Mouse (Mus musculus): Measurements from ENCODE around the gene Nradd.

Gene Nradd

DNA sequence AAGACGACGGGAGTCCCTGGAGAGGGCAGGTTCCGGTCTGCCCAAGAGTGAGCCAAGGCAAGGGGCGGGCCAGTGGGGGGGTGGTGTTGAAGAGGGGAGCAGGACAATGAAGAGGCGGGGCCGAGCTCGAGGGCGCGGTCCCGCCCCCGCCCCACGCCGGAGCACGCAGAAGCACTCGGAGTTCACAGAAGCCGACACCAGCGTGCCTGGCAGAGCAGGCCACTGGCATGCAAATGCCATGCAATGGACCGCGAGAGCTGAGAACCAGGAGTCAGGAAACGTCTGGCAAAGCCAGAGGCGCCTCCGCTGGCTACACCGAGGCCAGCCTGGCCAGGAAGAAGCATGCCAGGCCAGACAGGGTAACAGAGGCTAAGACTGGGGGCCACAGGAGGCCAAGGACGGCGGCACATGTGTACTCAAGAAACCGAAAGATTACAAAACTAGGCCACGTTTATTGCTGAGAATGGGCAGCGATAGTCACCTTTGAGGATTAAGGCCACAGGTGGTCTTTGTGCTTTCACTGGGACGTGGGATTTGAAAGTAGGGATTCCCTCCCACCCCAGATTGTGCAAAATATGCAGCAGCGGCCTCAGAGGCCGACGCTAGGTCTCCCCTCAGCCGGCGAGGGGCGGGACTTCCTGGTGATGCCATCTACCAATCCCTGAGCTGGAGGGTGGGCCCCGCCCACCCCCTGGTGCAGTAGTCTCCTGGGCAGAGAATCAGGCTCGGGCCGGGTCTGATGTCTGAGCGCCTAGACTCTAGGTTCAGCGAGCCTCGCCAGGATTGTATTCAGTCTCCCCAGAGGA, at the start of gene Nradd:
TSS of gene Nradd (minus strand) at position 92 of the 806 bp plus-strand sequence.
- peak; percentile 92 for DNase-seq (ENCODE audit: low spot score)

DNA sequence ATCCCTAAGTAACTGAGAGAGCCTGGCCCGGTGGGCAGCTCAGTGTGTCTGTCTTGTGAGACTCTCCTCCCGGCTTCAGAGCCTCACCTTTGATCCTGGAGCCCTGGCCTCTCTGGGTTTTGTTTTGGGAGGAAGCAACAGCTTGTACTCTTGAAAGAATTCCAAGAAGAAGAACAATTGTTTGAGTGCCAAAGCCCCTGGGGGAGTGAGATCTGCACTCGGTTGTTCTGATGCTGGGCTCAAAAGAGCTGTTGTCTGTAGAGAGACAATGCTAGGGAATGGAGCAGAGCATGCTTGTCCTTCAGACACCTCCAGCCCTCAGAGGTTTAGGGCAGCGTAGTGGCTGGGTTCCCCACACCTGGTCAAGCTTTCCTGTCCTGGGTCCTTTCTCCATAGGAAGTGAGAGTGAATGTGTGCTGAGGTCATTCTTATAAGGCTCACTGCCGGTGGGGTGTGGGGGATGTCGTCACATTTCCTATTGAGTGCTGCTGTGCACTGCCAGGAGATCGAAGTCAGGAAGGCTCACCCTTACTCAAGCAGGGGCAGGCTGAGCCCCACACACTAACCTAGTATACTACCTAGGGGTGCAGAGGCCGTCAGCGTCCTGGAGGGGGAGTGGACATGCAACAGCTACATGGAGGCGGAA, 49.0 kb upstream of the Nradd start:
- DNase-seq (ENCODE audit: low spot score) = peak; percentile 73

DNA sequence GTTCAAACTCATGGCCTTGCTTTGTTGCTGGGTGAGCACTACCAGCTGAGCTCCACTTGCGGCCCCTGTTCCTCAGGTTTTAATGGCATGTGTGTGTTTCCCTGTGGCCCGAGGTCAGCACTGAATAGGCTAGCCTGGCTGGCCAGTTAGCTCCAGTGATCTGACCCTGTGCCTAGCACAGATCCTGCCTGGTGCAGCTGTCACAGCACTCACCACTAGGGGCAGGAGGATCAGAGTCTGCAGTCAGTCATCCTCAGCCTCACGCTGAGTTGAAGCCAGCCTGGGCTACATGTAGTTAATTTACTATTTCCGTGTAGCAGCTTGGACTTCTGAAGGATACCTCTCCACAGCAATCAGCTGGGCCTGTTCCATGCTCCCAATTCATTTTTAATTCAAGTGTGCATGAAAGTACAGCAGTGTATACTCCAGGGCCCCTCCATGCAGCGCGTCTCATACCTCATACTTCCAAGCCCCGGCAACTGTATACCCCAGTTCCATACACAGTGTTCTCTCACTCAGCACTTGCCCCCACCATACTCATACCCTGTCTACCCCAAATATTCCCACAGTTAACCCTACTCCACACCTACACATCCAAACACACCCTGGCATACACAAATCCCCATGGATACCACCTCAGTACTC, 48.3 kb upstream of the Nradd start:
- DNase-seq (ENCODE audit: low spot score) = no peak

DNA sequence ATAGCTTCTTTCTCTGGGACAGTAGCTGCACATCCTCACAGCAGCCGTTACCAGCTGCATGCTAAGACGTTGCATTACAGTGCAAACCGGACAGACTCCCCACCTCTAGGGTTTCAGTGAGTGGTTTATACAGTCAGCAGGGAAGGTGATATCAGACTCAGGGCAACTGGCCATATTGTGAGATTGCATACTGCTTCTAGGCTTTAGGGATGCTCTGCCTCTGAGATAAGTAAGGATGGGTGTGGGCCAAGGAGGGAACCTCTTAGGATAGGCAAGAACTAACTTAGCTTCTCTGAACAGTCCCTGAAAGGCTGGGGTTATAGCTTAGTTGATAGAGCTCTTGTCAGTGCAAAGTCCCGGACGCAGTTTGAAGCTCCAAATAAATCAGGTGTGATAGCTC, 45.5 kb upstream of the Nradd start:
- no peak for DNase-seq (ENCODE audit: low spot score)

DNA sequence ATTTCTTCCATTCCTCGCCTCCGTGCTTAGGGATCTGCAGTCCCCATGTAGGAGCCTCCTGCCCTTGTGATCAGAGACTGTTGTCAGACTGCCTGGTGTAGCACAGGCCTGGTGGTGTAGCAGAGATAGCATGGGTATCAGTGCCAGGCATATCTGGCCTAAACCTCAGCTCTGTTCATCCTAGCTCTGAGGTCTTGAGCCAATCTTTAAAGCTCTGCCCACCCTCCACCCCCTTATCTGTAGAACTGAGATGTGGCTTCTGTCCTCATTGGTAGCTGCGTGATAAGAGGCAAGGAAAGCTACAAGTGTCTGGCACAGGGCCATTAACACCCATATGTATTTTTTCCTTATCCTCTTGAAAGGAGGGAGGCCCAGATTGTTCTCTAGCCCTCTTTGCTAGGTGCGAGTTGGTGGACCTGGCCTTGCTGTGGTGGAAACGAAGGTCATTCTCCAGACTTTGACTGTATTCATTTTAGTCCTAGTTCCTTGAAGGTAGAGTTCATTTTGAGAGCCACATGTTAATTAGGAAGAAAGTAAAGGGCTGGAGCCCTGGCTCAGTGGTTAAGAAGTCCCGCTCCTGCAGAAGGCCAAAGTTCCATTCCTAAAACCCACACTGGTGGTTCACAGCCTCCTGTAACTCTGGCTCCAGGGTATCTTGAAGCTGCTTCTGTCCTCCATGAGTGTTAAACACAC, 44.5 kb upstream of the Nradd start:
- DNase-seq (ENCODE audit: low spot score) = peak; percentile 68

DNA sequence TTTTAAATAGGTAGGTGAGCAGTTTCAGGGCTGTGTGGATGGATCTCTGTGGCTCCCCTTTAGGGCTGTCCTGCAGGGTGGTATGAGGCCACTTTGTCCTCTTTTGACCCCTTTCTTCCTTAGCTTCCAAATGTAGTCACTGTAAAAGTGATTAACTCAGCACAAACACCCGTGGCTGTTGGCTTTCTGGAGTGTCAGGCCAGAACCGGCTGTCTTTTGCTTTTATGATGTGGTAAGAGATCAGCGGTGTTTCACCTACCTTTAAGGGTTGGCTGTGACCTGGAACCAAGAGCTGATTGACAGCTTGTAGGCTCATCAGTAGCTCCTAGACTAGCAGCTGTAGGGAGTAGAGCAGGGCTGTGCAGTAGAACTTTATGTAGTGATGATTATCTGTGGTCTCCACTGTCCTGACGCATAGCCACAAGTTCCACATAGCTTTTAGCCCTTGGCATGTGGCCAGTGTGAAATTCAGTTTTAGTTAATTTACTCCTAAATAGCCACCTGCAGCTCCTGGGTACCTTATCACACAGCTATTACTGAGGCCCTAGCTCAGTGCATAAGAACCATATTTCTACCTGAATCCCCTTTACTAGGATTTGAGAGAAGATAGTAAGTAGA, 43.1 kb upstream of the Nradd start:
- DNase-seq (ENCODE audit: low spot score) = no peak

DNA sequence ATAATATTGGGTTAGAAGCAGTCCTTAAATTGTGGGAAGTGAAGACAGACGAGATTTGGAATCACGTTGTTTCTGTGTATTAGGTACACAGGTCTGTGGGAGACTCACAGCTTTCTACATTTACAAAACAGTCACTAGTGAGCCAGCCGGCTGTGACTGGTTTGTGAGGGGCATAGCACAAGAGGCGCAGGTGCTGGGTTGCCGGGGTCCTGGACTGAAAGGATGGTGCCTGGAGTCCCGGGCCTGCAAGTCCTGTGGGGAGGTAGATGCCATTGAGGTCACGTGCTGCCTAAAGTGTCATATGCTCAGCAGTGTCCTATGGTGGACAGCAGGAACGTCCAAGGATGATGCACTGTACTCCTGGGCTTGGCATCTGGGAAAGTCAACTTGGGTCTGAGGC, 42.1 kb upstream of the Nradd start:
- DNase-seq (ENCODE audit: low spot score) = no peak

DNA sequence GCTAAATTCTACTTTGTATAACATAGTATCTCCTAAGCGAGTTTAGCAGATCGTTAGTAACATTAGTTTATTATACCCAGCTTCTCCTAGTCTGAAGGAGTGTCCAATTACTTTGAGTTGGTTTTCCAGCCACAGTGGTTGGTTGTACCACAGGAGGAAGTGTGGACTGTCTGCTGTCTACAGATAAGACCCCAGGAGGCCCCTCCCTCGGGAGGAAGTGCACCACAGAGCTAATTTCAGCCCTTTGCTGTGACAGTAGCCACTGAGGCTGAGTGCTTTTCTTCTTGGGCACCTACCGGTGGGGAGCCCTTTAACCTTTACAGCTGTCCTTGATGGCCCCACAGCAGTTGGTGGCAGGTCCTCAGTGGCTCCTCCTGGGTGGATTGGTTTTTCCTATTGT, 41.7 kb upstream of the Nradd start:
- peak; percentile 57 for DNase-seq (ENCODE audit: low spot score)

DNA sequence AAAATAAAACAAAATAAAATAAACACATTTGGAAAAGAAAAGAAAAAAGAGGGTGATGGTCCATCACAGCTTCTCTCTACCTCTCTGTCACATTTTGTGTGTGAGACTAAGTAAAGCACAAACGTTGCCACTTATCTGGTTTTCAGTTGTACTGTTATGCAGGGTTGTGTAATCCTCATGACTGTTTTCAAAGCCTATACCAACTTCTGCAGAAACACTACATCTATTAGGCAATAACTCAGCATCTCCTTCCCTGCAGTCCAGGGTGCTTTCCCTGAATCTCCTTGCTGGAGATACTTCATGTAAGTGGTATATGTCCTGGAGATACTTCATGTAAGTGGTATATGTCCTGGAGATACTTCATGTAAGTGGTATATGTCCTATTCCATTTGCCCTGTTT, 38.6 kb upstream of the Nradd start:
- DNase-seq (ENCODE audit: low spot score) = no peak

DNA sequence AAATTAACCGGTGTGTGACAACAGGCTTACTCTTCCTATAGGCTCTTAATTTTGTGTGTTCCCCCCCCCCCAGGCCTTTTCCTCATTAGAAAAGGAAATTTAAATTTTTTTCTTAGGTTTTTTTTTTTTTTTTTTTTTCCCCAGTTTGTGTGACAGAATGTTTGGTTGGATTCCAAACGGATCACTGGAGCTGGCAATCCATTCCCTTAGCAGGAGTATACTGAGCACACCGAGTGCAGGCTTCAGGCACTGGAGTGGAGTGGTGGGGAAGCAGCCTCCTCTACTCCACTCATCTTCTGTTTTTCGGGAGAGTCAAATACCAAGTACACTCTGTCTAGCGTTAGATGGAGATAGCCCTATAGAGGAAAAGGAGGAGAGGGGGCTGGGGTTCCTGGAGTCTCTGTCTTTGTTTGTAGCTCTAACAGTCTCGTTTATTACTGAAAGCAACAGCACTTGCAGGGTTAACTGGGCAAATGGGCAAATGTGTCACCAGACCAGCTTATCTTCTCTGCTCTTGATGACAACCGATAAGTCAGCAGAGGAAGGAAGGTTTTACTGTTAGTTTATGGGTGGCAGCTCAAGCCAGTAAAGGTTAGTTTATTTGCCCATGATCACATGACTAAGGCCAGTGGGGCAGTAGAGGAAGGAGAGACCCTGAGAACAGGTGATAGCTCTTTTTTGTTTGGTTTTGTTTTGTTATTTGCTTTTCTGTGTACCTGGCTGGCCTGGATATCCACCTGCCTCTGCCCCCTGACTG, 36.8 kb upstream of the Nradd start:
- no peak for DNase-seq (ENCODE audit: low spot score)

DNA sequence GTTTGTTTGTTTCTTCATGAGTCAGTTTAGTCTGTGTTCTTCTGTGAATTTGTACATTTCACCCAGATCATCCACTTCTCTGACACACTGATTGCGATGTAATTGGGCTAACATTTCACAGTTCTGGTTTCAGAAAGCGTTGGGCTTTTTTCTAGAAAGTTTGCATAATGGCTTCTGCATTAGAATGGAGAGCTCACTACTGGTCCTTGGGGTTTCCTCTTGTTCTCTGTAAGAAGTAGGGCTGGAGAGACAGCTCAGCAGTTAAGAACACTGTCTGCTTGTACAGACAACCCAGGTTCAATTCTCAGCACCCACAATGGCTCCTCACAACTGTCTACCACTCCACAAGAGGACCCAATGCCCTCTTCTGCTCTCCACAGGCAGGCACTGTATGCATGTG, 36.0 kb upstream of the Nradd start:
- no peak for DNase-seq (ENCODE audit: low spot score)

DNA sequence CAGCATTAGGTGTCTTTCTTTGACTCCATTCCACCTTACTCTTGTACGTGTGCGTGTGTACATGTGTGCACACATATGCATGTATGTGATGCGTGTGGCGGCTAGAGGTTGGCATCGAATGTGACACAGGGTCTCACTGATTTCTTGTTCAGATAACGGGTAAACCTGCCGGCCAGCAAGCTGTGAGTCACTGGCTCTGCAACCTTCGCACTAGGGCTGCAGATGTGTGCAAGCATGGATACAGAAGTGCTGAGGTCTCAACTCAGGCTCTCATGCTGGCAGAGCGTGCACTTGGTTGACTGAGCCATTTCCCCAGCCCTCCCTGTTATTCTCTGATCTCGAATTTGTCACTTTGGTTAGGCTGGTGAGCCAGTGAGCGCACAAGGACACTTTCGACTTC, 35.3 kb upstream of the Nradd start:
- DNase-seq (ENCODE audit: low spot score) = no peak

DNA sequence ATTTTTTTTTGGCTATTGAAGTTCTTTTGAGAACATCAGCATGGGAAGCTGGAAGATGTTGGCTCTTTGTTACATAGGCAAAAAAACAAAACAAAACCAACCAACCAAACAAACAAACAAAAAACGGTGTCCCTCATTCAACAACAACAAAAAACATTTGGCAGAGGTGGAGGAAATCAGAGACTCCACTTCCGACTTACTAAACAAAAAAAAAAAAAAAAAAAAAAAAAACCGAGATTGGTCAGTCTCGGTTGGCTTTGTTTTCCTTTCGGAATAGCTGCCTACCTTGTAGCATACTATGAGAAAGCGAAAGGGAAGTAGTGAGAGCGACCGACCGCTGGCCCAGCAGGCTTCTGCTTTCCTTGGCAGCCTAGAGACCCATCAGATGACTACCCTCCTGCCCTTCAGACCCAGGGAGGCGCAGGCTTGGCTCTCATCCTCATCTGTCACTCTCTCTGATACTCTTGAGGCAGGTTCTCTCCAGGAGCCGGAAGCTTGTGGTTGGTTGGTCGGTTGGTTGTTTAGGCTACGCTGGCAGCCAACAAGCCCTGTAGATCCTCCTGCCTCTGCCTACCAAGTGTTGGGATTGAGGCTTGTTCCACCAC, 33.3 kb upstream of the Nradd start:
- no peak for DNase-seq (ENCODE audit: low spot score)

DNA sequence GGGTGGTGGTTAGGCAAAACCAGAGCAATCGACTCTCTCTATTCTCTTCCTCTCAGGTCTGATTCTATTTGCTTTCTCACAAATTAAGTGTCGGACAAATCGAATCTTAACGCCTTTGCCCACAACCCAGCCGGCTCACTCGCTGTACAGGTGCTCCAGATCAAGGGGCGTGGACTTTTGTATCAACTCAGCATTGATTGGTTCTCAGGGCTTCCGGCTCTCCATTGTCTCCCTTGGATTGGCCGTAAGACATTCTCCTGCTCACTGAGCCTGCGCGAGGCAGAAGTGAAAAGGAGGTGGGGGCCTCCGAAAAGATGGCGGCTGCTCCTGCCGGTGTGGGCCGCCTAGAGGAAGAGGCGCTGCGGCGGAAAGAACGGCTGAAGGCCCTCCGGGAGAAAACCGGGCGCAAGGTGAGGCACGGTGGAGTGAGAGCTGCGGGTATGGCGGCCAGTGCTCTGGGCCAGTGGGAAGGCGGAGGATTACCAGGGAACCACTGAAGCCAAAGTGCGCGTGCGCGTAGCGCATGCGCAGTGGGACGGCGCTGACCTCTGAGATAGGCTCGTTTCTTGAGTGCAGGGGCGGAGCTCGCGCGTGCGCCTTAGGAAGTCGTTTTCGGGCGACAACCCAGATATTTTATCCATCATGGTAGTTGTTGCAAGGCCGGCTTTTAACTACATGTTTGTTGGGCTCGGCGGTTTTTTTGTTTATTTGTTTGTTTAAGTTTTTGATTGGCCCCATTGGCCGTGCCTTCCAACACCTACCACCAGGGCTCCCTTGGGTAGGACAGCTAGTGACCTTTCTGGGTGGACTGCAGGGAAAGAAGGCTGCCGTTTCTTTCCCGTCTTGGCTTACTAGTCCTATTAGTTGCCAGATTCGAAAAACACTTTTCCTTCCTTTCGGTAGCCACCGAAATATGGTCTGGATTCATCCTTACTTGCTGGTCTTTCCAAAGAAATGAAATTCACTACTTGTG, 32.3 kb upstream of the Nradd start, which contains the start of gene Ccdc12:
TSS of gene Ccdc12 (plus strand) at position 255 of the 973 bp plus-strand sequence.
- DNase-seq (ENCODE audit: low spot score) = peak; percentile 97

DNA sequence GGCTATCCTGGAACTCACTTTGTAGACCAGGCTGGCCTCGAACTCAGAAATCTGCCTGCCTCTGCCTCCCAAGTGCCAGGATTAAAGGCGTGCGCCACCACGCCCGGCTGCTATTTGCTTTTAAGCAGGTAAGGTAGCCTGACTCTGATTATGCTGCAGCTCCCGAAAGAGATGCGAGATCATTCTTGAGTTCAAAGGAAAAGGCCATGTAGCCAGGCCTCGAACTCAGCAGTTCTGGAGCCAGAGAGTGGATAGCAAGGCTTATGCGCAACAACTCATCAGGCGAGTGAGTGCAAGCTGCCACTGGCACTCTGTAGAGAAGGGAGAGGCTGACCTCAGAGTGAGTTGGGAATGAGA, 31.4 kb upstream of the Nradd start:
- no peak for DNase-seq (ENCODE audit: low spot score)

DNA sequence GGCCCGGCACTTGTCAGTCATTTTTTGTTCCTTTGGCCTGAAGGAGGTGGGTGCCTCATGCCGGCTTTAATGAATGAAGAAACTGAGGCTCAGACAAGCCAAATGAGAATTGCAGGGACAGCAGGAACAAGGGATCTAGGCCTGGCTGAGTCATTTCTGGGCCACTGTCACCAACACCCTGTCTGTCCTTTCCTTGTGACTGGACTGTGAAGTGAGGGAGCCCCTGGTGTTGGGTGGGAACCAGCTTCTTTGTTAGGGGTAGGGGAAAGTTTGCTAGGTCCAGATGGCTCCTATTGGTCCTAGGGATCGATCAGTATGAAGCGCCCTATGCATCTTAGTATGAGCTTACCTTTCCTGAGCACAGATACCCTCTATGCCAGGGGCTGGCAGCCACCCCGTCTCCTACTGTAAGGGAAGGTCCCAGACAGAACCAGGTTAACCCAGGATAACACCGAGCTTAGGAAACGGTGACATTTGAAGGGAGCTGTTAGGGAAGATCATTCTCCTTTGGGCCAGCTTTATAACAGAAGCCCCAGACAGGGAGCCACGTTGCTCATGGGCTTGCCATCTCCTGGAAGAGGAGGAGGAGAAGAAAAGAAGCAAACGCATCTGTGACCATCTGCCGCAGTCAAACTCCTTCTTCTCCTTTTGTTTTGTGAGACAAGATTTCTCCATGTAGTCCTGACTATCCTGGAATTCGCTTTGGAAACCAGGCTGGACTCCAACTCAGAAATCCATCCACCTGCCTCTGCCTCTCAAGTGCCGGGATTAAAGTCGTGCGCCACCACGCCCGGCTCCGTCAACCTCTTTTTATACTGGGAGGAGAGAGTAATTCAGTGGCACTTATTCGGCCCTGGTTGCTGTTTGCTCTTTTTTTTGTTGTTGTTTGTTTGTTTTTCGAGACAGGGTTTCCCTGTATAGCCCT, 30.7 kb upstream of the Nradd start:
- DNase-seq (ENCODE audit: low spot score) = no peak

DNA sequence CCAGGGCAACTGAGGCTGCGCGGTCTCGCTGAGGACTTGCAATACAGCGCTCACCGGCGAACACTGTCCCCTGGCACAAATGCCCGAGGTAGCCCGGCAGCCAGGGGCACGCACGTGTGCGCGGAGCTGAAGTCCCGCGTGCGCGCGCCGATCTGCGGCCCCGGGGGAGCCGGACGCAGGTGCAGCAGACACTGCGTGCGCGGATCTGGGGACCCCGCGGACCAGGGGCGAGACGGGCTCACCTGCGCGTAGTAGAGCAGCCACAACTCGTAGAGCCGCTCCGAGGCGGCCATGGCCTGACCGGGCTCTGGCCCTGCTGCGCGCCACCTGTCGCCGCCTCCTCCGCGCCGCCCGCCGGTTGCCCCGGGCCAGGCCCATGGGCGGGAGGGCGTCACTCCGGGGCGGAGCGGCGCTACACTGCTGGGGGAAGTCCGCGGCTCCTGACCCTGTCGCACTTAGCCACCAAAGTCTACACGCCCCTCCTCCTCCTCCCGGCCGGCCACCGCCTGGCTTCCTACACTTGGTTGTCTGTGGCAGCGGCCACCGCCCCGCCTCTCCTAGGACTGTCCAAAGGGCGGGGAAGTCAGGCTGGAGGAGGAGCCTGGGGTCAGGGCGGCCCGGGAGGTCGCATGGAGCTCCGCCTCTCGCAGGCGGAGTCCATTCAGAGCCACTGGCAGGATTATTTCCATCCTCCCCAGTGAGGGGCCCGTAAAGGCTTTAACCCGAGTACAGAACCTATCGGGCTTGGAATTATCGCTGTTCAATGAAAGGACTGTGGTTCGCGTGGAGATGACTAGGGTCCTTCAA, 29.6 kb upstream of the Nradd start, which contains the start of gene Nbeal2:
TSS of gene Nbeal2 (minus strand) at position 507 of the 807 bp plus-strand sequence.
- DNase-seq (ENCODE audit: low spot score) = peak; percentile 88

Measured in testis, postnatal 14 days (tissue).